Mouse (Mus musculus): ENCODE measurements at regions not wholly inside any gene's neighbourhood (a gene's known extent, or its start where the extent isn't known, plus 50 kb on each side); places are given as distances from the start of the nearest gene placed in this dataset.

- TF ChIP-seq CTCF (IDR thresholded peaks at IDR 0.05; ENCODE audit: control insufficient read depth, insufficient read depth, low read length) (no peak), POLR2A (IDR thresholded peaks at IDR 0.05; ENCODE audit: borderline replicate concordance, control insufficient read depth, low read depth, low read length) (no peak)
These were observed 106.7 kb downstream of the Sptssa start for GRCm38 (mm10) chr12:54549659-54550058.
